Mouse (Mus musculus): ENCODE measurements around the gene Tnfaip8l2. TPM values are rescaled to one million over a fixed set of nuclear protein-coding genes. Genes with fewer than 3 reads are reported as not detected.

Gene Tnfaip8l2
- 5.7 and 6.0 TPM in 2 replicates for polyA plus RNA-seq (2015; fragmentation: Nextera tagmentation; extraction: Ambion mirVana)

DNA sequence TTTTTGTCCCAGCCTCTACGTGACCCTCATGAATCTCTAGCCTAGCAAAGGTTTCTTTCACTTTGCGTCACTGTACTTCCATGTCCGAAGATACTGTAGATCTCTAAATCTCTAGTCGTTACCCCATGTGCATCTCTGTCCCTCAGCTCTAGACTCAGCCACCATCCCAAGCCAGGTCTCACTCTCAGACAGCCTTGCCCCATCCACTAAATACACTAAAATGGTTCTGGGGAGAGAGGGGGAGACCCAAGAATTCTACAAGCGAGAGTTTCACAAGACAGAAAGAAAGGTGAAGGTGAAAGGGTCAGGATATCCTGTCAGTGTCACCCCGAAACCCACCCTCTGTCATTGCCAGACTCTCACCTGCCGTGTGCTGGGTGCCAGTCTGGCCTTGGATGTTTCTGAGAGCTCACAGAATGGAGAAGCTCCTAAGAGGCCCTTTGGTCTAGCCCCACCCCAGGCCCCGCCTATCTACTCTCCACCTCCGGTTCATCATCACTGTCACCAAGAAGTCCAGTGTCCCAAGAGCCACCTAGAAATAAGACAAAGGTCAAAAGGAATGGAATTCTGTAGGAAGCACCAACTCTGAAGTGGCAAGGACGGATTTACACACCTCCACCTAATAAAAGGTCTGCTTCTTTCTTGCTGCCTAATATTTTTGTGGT is at the start of gene Tnfaip8l2:
Tnfaip8l2 (minus strand) TSS at position 409 of the 665 bp plus-strand sequence.
- ATAC-seq (ENCODE audit: low read depth) (peak; percentile 74), DNase-seq (peak; percentile 22)
- WGBS (ENCODE audit: insufficient replicate concordance): 47% methylated on average over 10 of the region's 10 CpGs
- Histone ChIP-seq H3K4me3 (replicated peaks) (peak within 1 kb of the TSS; percentile 27), H3K36me3 (peaks cover 17% of the 10 kb centered on the region), H3K4me2 (peak within 1 kb of the TSS; percentile 47), H3K9ac (peak within 1 kb of the TSS; percentile 26; the same call in 1 of the 2 replicates), H3K27me3 (no peaks in the 10 kb centered on the region), H3K9me3 (replicated peaks) (no peaks in the 10 kb centered on the region), H3K27ac (peak within 1 kb of the TSS; percentile 40), H3K4me1 (replicated peaks) (peaks cover 24% of the 10 kb centered on the region)

- no peaks in the 10 kb centered on the region for H3K4me1 ChIP-seq (replicated peaks)
- H3K9ac ChIP-seq: no peak overlapping the region
- no peak overlapping the region for H3K4me2 ChIP-seq
- no peak for ATAC-seq (ENCODE audit: low read depth)
- WGBS (ENCODE audit: insufficient replicate concordance): 83% methylated on average over 6 of the region's 6 CpGs
- H3K4me3 ChIP-seq (replicated peaks): no peak overlapping the region
- H3K27ac ChIP-seq: no peak overlapping the region
- no peak for DNase-seq
- H3K27me3 ChIP-seq: no peaks in the 10 kb centered on the region
- H3K9me3 ChIP-seq (replicated peaks): no peaks in the 10 kb centered on the region
- peaks cover 94% of the 10 kb centered on the region for H3K36me3 ChIP-seq
Measured at GRCm38 (mm10) chr3:95186888-95187287, 44.7 kb upstream of the Tnfaip8l2 start.

- H3K27ac ChIP-seq: no peak overlapping the region
- 80% methylated on average over 2 of the region's 2 CpGs for WGBS (ENCODE audit: insufficient replicate concordance)
- no peak for DNase-seq
- no peak overlapping the region for H3K9ac ChIP-seq
- no peaks in the 10 kb centered on the region for H3K4me1 ChIP-seq (replicated peaks)
- H3K4me2 ChIP-seq: no peak overlapping the region
- no peaks in the 10 kb centered on the region for H3K9me3 ChIP-seq (replicated peaks)
- no peak overlapping the region for H3K4me3 ChIP-seq (replicated peaks)
- peaks cover 88% of the 10 kb centered on the region for H3K36me3 ChIP-seq
- H3K27me3 ChIP-seq: no peaks in the 10 kb centered on the region
- ATAC-seq (ENCODE audit: low read depth): no peak
Measured at GRCm38 (mm10) chr3:95186100-95186499, 43.9 kb upstream of the Tnfaip8l2 start.

DNA sequence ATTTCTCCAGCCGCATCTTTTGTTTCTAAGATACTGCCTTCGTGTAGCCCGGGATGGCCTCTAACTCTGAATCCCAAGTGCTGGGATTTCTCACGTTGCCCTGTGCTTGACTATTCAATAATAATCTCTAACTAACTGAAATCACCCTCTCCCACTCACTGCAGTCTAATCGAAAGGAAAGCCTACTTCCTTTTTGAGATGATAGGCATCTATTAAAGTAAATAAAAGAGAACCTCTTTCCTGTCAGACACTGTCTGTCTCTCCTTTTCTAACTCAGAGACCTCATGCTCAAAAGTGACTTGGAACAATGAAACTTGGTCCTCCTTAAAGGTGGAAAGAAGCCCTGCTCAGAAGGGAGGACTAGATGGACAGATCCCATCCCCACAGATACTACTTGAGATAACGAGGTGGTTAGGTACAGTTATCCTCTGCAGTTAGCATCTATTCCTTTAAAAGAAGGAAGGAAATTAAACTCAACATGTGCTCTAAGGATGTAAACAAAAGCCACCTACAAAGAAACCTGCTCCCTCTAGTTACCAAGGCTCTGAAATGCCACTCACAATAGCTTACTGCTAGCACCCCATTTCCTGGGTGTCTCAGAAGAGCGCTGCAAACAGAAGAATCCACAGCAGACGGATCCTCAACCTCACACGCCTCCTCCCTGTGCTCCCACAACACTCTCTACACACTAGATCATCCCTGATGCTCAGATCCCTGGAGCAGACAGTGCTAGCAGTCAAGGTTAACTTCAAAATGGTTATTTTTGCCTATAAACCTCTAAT is 42.8 kb upstream of the Tnfaip8l2 start:
- peaks cover 76% of the 10 kb centered on the region for H3K36me3 ChIP-seq
- no peaks in the 10 kb centered on the region for H3K27me3 ChIP-seq
- DNase-seq: no peak
- H3K4me1 ChIP-seq (replicated peaks): no peaks in the 10 kb centered on the region
- H3K9me3 ChIP-seq (replicated peaks): no peaks in the 10 kb centered on the region
- H3K4me3 ChIP-seq (replicated peaks): no peak overlapping the region
- no peak overlapping the region for H3K4me2 ChIP-seq
- no peak for ATAC-seq (ENCODE audit: low read depth)
- no peak overlapping the region for H3K27ac ChIP-seq
- 80% methylated on average over 9 of the region's 9 CpGs for WGBS (ENCODE audit: insufficient replicate concordance)
- H3K9ac ChIP-seq: no peak overlapping the region

DNA sequence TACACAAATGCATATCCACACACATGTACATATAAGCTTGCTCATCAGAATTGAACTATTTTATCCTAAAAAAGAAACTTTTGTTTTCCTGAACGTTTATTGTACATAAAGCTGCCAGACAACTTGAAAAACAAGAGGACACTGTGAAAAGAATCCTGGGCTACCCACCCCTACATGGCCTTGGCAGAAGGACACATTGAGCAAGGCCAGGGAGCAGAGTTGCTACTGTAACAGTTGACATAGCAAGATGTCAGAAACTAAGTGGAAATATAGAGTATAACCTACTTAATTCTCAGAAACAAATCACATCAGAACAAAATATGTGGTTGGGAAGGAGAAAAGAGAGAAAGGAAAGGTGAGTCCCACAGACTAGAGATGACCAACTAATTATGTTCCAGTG is 39.7 kb upstream of the Tnfaip8l2 start:
- peaks cover 45% of the 10 kb centered on the region for H3K36me3 ChIP-seq
- WGBS (ENCODE audit: insufficient replicate concordance): 48% methylated on average over 1 of the region's 1 CpGs
- H3K27ac ChIP-seq: no peak overlapping the region
- H3K4me3 ChIP-seq (replicated peaks): no peak overlapping the region
- no peak for DNase-seq
- no peak for ATAC-seq (ENCODE audit: low read depth)
- H3K9ac ChIP-seq: no peak overlapping the region
- no peak overlapping the region for H3K4me2 ChIP-seq
- H3K4me1 ChIP-seq (replicated peaks): no peaks in the 10 kb centered on the region
- H3K27me3 ChIP-seq: peaks cover 6% of the 10 kb centered on the region; the same call in 1 of the 2 replicates
- no peaks in the 10 kb centered on the region for H3K9me3 ChIP-seq (replicated peaks)

GRCm38 (mm10) chr3:95179890-95180289 is 37.7 kb upstream of the Tnfaip8l2 start:
- ATAC-seq (ENCODE audit: low read depth) (no peak), DNase-seq (no peak)
- Histone ChIP-seq H3K36me3 (peaks cover 27% of the 10 kb centered on the region), H3K27me3 (peaks cover 21% of the 10 kb centered on the region), H3K4me3 (replicated peaks) (no peak overlapping the region), H3K4me2 (no peak overlapping the region), H3K9me3 (replicated peaks) (no peaks in the 10 kb centered on the region), H3K27ac (no peak overlapping the region; the same call in 1 of the 2 replicates), H3K9ac (no peak overlapping the region), H3K4me1 (replicated peaks) (no peaks in the 10 kb centered on the region)
- WGBS (ENCODE audit: insufficient replicate concordance): 51% methylated on average over 3 of the region's 3 CpGs

DNA sequence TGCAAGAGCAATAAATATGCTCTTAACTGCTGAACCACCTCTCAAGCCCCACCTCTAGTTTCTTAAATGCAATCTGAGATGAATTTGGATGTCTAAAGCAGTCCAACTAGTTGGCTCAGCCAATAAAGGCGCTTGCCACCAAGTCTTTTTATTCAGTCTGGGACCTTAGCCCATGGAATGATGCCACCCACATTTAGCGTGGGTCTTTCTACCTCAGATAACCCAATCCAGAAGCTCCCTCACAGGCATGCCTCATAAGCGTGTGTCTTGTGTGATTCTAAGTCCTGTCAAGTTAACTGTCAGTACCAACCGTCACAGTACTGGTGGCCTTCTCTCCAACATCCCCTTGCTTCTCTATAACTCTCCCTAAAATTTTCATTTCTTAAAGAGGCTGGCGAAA is 36.8 kb upstream of the Tnfaip8l2 start:
- H3K36me3 ChIP-seq: peaks cover 17% of the 10 kb centered on the region
- ATAC-seq (ENCODE audit: low read depth): no peak

GRCm38 (mm10) chr3:95177583-95177982 is 35.4 kb upstream of the Tnfaip8l2 start:
- H3K4me3 ChIP-seq (replicated peaks): no peak overlapping the region
- no peak overlapping the region for H3K27ac ChIP-seq
- peaks cover 11% of the 10 kb centered on the region for H3K4me1 ChIP-seq (replicated peaks)
- 68% methylated on average over 6 of the region's 6 CpGs for WGBS (ENCODE audit: insufficient replicate concordance)
- H3K9me3 ChIP-seq (replicated peaks): no peaks in the 10 kb centered on the region
- no peak overlapping the region for H3K9ac ChIP-seq
- no peak overlapping the region for H3K4me2 ChIP-seq
- H3K27me3 ChIP-seq: peaks cover 44% of the 10 kb centered on the region
- H3K36me3 ChIP-seq: peaks cover 5% of the 10 kb centered on the region
- DNase-seq (no peak), ATAC-seq (ENCODE audit: low read depth) (no peak)

More for the DNA sequence above, 36.8 kb upstream of the Tnfaip8l2 start:
- H3K4me2 ChIP-seq: no peak overlapping the region
- no peaks in the 10 kb centered on the region for H3K9me3 ChIP-seq (replicated peaks)
- peaks cover 2% of the 10 kb centered on the region for H3K4me1 ChIP-seq (replicated peaks)
- no peak overlapping the region for H3K27ac ChIP-seq
- H3K4me3 ChIP-seq (replicated peaks): no peak overlapping the region
- H3K27me3 ChIP-seq: peaks cover 31% of the 10 kb centered on the region
- no peak for DNase-seq
- 73% methylated on average over 5 of the region's 5 CpGs for WGBS (ENCODE audit: insufficient replicate concordance)
- no peak overlapping the region for H3K9ac ChIP-seq

DNA sequence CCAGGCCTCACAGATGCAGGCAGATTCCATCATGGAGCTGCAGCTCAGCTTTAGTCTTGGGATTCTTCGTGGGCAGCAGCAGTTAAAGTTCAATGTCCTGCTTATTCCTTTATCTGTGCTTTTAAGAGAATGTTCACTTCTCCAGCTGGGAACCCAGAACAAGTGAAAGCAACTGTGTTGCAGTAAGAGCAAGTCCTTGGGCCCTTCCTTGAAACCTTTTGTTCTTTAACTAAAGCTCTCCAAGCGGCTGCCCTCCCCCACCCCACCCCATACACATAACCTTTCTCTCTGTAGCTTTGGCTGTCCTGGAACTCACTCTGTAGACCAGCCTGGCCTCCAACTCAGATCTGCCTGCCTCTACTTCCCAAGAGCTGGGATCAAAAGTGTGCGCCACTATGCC is 34.3 kb upstream of the Tnfaip8l2 start:
- Histone ChIP-seq H3K27ac (no peak overlapping the region), H3K36me3 (no peaks in the 10 kb centered on the region), H3K4me1 (replicated peaks) (peaks cover 11% of the 10 kb centered on the region), H3K9ac (no peak overlapping the region), H3K4me2 (no peak overlapping the region), H3K4me3 (replicated peaks) (no peak overlapping the region), H3K9me3 (replicated peaks) (no peaks in the 10 kb centered on the region), H3K27me3 (peaks cover 55% of the 10 kb centered on the region)
- DNase-seq (no peak), ATAC-seq (ENCODE audit: low read depth) (no peak)
- WGBS (ENCODE audit: insufficient replicate concordance): 54% methylated on average over 3 of the region's 3 CpGs

DNA sequence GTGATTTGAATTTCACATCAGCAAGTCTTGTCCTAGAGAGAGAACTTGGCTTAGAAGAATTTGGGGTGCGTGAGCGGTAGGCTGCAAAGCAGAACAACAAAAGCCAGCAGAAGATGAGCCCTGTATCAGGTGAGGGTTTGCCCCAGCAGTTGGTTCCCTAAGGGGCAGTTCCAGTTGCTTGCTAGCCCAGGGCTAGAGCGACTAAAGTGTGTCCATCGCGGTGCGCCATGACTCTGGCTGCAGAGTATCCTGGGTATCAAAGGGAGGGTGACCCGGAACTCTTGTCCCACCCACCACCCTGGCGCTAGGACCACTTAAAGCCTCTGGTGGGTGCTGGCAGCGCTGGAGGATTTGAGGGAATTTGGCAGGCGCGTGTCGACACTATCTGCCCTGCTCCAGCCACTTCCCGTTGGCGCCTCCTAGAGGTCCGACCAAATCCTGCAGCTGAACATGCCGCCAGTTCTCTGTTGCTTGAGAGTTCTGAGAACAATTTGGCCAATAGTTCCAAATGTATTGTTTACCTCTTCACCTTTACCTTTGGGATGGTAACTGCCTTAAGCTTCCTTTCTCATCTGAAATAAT is 31.9 kb upstream of the Tnfaip8l2 start:
- DNase-seq: peak; percentile 70
- H3K4me1 ChIP-seq (replicated peaks): peaks cover 11% of the 10 kb centered on the region
- H3K9me3 ChIP-seq (replicated peaks): no peaks in the 10 kb centered on the region
- no peak overlapping the region for H3K9ac ChIP-seq
- peaks cover 79% of the 10 kb centered on the region for H3K27me3 ChIP-seq
- H3K4me2 ChIP-seq: peak overlapping the region; percentile 59
- H3K27ac ChIP-seq: no peak overlapping the region
- WGBS (ENCODE audit: insufficient replicate concordance): 1% methylated on average over 16 of the region's 16 CpGs
- peak; percentile 22; the same call in 1 of the 2 replicates for ATAC-seq (ENCODE audit: low read depth)
- H3K4me3 ChIP-seq (replicated peaks): peak overlapping the region; percentile 40
- H3K36me3 ChIP-seq: no peaks in the 10 kb centered on the region

DNA sequence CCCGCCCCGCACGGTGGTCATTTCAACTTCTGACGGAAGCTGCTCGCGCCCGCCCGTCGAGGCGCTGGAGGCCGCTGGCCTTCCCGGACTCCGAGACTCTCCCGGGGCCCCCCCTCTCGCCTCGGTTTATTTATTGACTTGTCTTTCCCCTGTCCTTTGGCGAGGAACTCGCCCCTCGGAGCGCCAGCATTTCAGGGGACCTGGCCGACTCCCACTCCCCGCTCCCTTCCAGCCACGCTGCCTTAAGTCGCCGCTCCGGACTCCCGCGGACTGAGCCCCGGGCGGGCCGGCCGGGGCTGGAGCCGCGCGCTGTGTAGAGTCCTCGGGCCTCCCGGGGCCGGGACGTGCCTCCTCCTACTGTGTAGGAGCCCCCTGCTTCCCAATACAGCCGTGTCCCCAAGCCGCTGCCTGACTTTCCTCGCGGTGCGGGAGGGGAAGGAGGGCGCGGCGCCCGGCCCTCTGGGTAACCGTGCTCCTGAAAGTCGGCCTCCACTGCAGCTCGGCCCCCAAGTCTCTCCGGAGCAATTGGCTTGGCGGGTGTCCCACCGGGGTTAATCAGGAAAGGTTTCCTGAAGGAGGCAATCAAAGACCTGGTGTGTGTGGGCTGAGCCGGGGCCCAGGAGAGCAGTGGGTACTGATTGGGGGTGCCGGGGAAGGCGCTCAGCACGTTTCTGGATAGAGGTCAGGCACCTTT is 31.2 kb upstream of the Tnfaip8l2 start:
- ATAC-seq (ENCODE audit: low read depth) (0 out of 2 replicates have a peak, but pooled peaks have one; percentile 4), DNase-seq (no peak)
- Histone ChIP-seq H3K36me3 (no peaks in the 10 kb centered on the region), H3K4me3 (replicated peaks) (peak overlapping the region; percentile 40), H3K9me3 (replicated peaks) (no peaks in the 10 kb centered on the region), H3K27ac (no peak overlapping the region), H3K27me3 (peaks cover 84% of the 10 kb centered on the region), H3K9ac (peak overlapping the region; percentile 17; the same call in 1 of the 2 replicates), H3K4me2 (peak overlapping the region; percentile 59), H3K4me1 (replicated peaks) (peaks cover 11% of the 10 kb centered on the region)
- WGBS (ENCODE audit: insufficient replicate concordance): 6% methylated on average over 58 of the region's 58 CpGs
